Mouse (Mus musculus): ENCODE data around the gene Mrps35. TPM values are rescaled to one million over a fixed set of nuclear protein-coding genes. Genes with fewer than 3 reads are reported as not detected.

Mrps35 gene
- 5.6 and 11.0 TPM in 2 replicates for polyA plus RNA-seq (2012; rRNA removed; ENCODE audit: low replicate concordance)

GRCm38 (mm10) chr6:147042291-147043290, at the start of gene Mrps35:
TSS of gene Mrps35 (plus strand) at chr6:147042764.

DNA sequence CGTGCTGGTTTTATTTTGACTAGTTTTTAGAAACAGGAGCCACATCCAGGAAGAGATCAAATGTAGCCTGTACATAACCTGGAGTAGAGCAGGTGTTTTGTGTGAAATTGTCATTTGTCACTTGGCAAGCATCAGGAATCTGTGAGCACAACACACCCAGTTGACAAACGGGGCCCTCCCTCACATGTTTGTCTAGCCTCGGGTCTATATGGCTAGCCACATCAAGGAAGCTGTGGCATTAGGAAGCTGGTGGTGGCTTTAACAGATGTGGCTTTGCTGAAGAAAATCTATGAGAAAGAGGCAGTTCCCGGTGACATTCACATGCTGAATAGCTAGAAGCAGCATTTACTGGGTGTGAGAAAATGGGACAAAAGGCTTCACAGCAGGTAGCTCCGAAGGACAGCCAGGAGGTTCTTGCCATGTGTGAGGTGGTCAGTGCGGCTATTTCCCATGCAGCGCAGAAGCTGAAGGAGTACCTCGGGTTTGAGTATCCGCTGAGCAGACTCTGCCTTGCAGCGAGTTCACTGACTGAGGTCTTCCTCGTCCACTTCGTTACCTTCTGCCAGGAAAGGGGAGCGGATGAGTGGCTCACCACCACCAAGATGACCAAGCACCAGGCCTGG, 10.2 kb upstream of the Mrps35 start, which contains the start of gene Rep15:
Gene Rep15 (plus strand): TSS at position 282 of the 623 bp plus-strand sequence.

DNA sequence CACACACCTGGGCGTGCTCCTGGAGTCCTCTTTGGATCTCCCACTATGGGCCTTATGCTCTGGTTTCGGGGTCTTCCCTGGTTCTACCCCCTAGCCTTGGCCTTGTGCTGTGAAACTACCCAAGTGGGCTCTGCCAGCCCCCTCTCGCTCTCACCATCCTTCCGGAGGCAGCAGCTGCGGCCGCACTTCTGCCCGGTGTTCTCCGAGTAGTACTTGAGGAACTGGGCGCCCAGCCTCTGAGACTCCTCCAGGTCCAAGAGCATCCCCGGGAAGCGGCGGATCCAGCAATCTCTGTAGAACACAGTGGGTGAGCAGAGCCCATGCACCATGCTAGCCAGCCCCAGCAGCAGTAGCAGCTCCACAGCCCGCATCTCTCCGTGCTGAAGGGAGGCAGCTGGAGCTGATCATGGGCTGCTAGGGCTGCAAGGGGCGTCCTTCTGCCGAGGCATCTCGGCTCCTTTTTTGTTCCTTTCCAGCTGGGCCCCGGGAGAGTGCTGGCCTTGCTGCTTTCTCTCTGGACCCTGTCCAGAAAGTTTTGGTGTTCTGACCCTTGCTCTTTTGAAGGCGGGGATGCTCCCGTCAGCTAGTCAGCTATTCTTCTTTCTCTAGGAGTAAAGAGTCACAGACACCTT, 44.1 kb downstream of the Mrps35 start, which contains the start of gene Mansc4:
Gene Mansc4 (minus strand): TSS at position 439 of the 632 bp plus-strand sequence.

DNA sequence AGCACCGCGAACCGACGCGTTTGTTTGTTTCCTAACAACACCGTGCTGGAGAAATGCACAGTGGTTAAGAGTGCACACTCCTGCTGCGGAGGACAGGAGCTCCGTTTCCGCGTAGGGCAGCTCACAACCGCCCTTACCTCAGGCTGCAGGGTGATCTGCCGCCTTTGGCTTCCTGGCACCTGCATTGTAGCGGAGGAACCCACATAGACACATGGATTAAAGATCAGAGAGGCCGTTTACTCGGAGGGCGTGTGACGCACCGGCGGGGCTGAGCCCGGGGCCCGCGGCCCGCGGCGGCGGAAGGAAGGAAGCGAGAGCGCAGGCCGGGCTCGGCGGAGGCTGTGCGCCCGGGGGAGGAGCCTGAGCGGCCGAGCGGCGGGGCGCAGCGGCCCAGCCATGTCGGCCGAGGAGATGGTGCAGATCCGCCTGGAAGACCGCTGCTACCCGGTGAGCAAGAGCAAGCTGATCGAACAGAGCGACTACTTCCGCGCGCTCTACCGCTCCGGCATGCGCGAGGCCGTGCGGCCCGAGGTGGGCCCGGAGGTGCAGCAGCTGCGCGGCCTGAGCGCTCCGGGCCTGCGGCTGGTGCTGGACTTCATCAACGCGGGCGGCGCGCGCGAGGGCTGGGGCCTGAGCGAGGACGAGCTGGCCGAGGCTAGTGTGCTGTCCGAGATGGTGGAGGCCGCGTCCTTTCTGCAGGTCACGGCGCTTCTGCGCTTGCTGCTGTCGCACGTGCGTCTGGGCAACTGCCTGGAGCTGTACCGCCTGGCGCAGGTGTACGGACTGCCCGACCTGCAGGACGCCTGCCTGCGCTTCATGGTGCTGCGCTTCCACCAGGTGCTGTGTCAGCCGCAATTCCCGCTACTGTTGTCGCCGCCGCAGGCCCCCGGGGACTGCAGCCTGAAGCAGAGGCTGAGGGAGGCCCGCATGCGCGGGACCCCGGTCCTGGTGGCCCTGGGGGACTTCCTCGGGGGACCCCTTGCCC, 48.9 kb downstream of the Mrps35 start, which contains the start of gene Klhl42:
Gene Klhl42 (plus strand): TSS at position 244 of the 985 bp plus-strand sequence.

Other genes with a start within 250 kb of the Mrps35 start
- gene Arntl2, start 246.7 kb upstream of the Mrps35 start, polyA plus RNA-seq (2012; rRNA removed; ENCODE audit: low replicate concordance) = 12.1 and 20.6 TPM in 2 replicates
- not detected in 2 replicates for gene Smco2, start 192.7 kb upstream of the Mrps35 start, polyA plus RNA-seq (2012; rRNA removed; ENCODE audit: low replicate concordance)
- gene Ppfibp1, start 154.3 kb upstream of the Mrps35 start, polyA plus RNA-seq (2012; rRNA removed; ENCODE audit: low replicate concordance) = 34.1 and 37.2 TPM in 2 replicates
- gene 1700034J05Rik, start 88.3 kb upstream of the Mrps35 start, polyA plus RNA-seq (2012; rRNA removed; ENCODE audit: low replicate concordance) = not detected in 2 replicates
- gene Rep15, start 10.2 kb upstream of the Mrps35 start, polyA plus RNA-seq (2012; rRNA removed; ENCODE audit: low replicate concordance) = 0.56 and 0.76 TPM in 2 replicates
- gene Mansc4, start 44.3 kb downstream of the Mrps35 start, polyA plus RNA-seq (2012; rRNA removed; ENCODE audit: low replicate concordance) = 1.4 TPM in 1 of 2 replicates, not detected in the other
- gene Klhl42, start 48.6 kb downstream of the Mrps35 start, polyA plus RNA-seq (2012; rRNA removed; ENCODE audit: low replicate concordance) = 17.3 and 24.4 TPM in 2 replicates
- 1.7 and 5.8 TPM in 2 replicates for gene Pthlh, start 221.4 kb downstream of the Mrps35 start, polyA plus RNA-seq (2012; rRNA removed; ENCODE audit: low replicate concordance)